Mouse (Mus musculus) CH12.LX (cell line): Measurements from ENCODE around the gene Hltf. TPM values are rescaled to one million over a fixed set of nuclear protein-coding genes. Genes with fewer than 3 reads are reported as not detected.

Source experiments
- DNase-seq: peaks from one replicate; pipeline ENCODE4 v3.0.0-alpha.2; 2013; ENCODE audit errors: extremely low read depth
- H3K27ac ChIP-seq: 2 replicates; pipeline ENCODE4 v1.5.1; 2012; ENCODE audit warnings: low read depth, mild to moderate bottlenecking, control low read depth, moderate library complexity; ENCODE audit not compliant: insufficient read depth
- H3K27me3 ChIP-seq: replicated peaks from 2 replicates; pipeline ENCODE3; 2012; ENCODE audit warnings: inconsistent platforms
- H3K36me3 ChIP-seq, 2 experiments: replicated peaks in 1 of 2; 2 replicates each; pipeline versions ENCODE3 to v1.6.1; 2012; ENCODE audit warnings: inconsistent platforms in 1 of 2, low read length in 1 of 2, mild to moderate bottlenecking in 1 of 2, mixed read lengths in 1 of 2, moderate library complexity in 1 of 2; ENCODE audit not compliant: control insufficient read depth in 1 of 2, insufficient read depth in 1 of 2
- H3K4me1 ChIP-seq, 2 experiments: 2 replicates each; pipeline ENCODE4 v1.6.1; 2012; ENCODE audit warnings: inconsistent platforms in 1 of 2, moderate library complexity in 1 of 2; ENCODE audit not compliant: insufficient read depth in 2 of 2, control insufficient read depth in 1 of 2
- H3K4me2 ChIP-seq: 2 replicates; pipeline ENCODE4 v1.6.1; 2012; ENCODE audit warnings: low read depth, mild to moderate bottlenecking, control low read depth; ENCODE audit not compliant: poor library complexity, insufficient read depth, severe bottlenecking
- H3K4me3 ChIP-seq, 3 experiments: fragments of 150-350 bp in 1 of 3; sonication (generic) in 1 of 3; replicated peaks in 1 of 3; 2 replicates each; pipeline versions ENCODE3 to v1.5.1; 2011 to 2012; ENCODE audit warnings: low read depth in 2 of 3, low read length in 2 of 3, mild to moderate bottlenecking in 2 of 3, moderate library complexity in 2 of 3, control low read depth in 1 of 3, improper control_type of control experiment in 1 of 3, inconsistent platforms in 1 of 3, mixed read lengths in 1 of 3; ENCODE audit not compliant: poor library complexity in 1 of 3
- H3K79me2 ChIP-seq: replicated peaks from 2 replicates; pipeline ENCODE4 v1.6.1; 2012; ENCODE audit warnings: mild to moderate bottlenecking, moderate library complexity; ENCODE audit not compliant: control insufficient read depth, poor library complexity, insufficient read depth, severe bottlenecking; ENCODE audit errors: extremely low read depth
- H3K9ac ChIP-seq: 2 replicates; pipeline ENCODE4 v1.6.1; 2012; ENCODE audit warnings: low read depth, mild to moderate bottlenecking, control low read depth, moderate library complexity; ENCODE audit not compliant: insufficient read depth
- H3K9me3 ChIP-seq: replicated peaks from 2 replicates; pipeline ENCODE3; 2012; ENCODE audit warnings: low read length, inconsistent platforms, mixed read lengths
- CHD1 ChIP-seq: IDR thresholded peaks from 2 replicates; pipeline ENCODE4 v1.6.1; 2012; ENCODE audit warnings: low read depth, low read length, improper control_type of control experiment, inconsistent platforms
- CHD2 ChIP-seq: IDR thresholded peaks from 2 replicates; pipeline ENCODE4 v1.6.1; 2011; ENCODE audit warnings: low read length, improper control_type of control experiment
- E2F4 ChIP-seq: IDR thresholded peaks from 2 replicates; pipeline ENCODE4 v1.6.1; 2011; ENCODE audit warnings: low read depth, low read length, improper control_type of control experiment; ENCODE audit not compliant: insufficient replicate concordance
- ELF1 ChIP-seq: IDR thresholded peaks from 2 replicates; pipeline ENCODE4 v1.6.1; 2014; ENCODE audit warnings: low read depth, mild to moderate bottlenecking, inconsistent platforms, low read length, improper control_type of control experiment
- EP300 ChIP-seq: IDR thresholded peaks from 2 replicates; pipeline ENCODE4 v1.6.1; 2011; ENCODE audit warnings: low read length, improper control_type of control experiment
- ETS1 ChIP-seq: conservative IDR thresholded peaks from 2 replicates; pipeline ENCODE4 v1.6.1; 2012; ENCODE audit warnings: low read depth, mild to moderate bottlenecking, inconsistent platforms, low read length, improper control_type of control experiment, moderate library complexity
- HCFC1 ChIP-seq: IDR thresholded peaks from 2 replicates; pipeline ENCODE4 v1.6.1; 2012; ENCODE audit warnings: low read depth, mild to moderate bottlenecking, inconsistent platforms, low read length, improper control_type of control experiment
- IRF4 ChIP-seq: IDR thresholded peaks from 2 replicates; pipeline ENCODE4 v1.6.1; 2014; ENCODE audit warnings: low read depth, mild to moderate bottlenecking, inconsistent platforms, low read length, improper control_type of control experiment
- JUND ChIP-seq: conservative IDR thresholded peaks from 2 replicates; pipeline ENCODE4 v1.6.1; 2011; ENCODE audit warnings: low read depth, low read length, improper control_type of control experiment
- KAT2A ChIP-seq: IDR thresholded peaks from 2 replicates; pipeline ENCODE4 v1.6.1; 2012; ENCODE audit warnings: low read length, improper control_type of control experiment, inconsistent platforms; ENCODE audit not compliant: insufficient replicate concordance
- MAX ChIP-seq: IDR thresholded peaks from 2 replicates; pipeline ENCODE4 v1.6.1; 2011; ENCODE audit warnings: low read length, improper control_type of control experiment
- MAZ ChIP-seq: IDR thresholded peaks from 2 replicates; pipeline ENCODE4 v1.6.1; 2012; ENCODE audit warnings: low read depth, mild to moderate bottlenecking, inconsistent platforms, low read length, improper control_type of control experiment, moderate library complexity
- MEF2A ChIP-seq: IDR thresholded peaks from 2 replicates; pipeline ENCODE4 v1.6.1; 2014; ENCODE audit warnings: low read depth, mild to moderate bottlenecking, inconsistent platforms, low read length, improper control_type of control experiment, borderline replicate concordance
- MXI1 ChIP-seq: IDR thresholded peaks from 2 replicates; pipeline ENCODE4 v1.6.1; 2011; ENCODE audit warnings: mild to moderate bottlenecking, low read depth, low read length, improper control_type of control experiment
- MYC ChIP-seq: IDR thresholded peaks from 2 replicates; pipeline ENCODE4 v1.6.1; 2011; ENCODE audit warnings: low read depth, mild to moderate bottlenecking, improper control_type of control experiment, low read length
- NELFE ChIP-seq: IDR thresholded peaks from 2 replicates; pipeline ENCODE4 v1.6.1; 2011; ENCODE audit warnings: low read depth, low read length, improper control_type of control experiment
- NRF1 ChIP-seq: IDR thresholded peaks from 2 replicates; pipeline ENCODE4 v1.6.1; 2014; ENCODE audit warnings: low read depth, mild to moderate bottlenecking, inconsistent platforms, low read length, improper control_type of control experiment, moderate library complexity
- POLR2A ChIP-seq: IDR thresholded peaks from 2 replicates; pipeline ENCODE4 v1.6.1; 2011; ENCODE audit warnings: low read depth, mild to moderate bottlenecking, improper control_type of control experiment, low read length
- POLR2AphosphoS2 ChIP-seq: IDR thresholded peaks from 2 replicates; pipeline ENCODE4 v1.6.1; 2011; ENCODE audit warnings: low read depth, low read length, improper control_type of control experiment
- TBP ChIP-seq: conservative IDR thresholded peaks from 2 replicates; pipeline ENCODE4 v1.6.1; 2011; ENCODE audit warnings: low read depth, low read length, improper control_type of control experiment
- TCF12 ChIP-seq: IDR thresholded peaks from 2 replicates; pipeline ENCODE4 v1.6.1; 2014; ENCODE audit warnings: low read depth, mild to moderate bottlenecking, inconsistent platforms, low read length, improper control_type of control experiment
- ZKSCAN1 ChIP-seq: IDR thresholded peaks from 2 replicates; pipeline ENCODE4 v1.6.1; 2012; ENCODE audit warnings: low read depth, inconsistent platforms, low read length, improper control_type of control experiment, borderline replicate concordance
- ZMIZ1 ChIP-seq: IDR thresholded peaks from 2 replicates; pipeline ENCODE4 v1.6.1; 2012; ENCODE audit warnings: low read depth, mild to moderate bottlenecking, inconsistent platforms, low read length, improper control_type of control experiment
- ZNF384 ChIP-seq: IDR thresholded peaks from 2 replicates; pipeline ENCODE4 v1.6.1; 2012; ENCODE audit warnings: low read depth, low read length, improper control_type of control experiment, inconsistent platforms
- dilution Hi-C: fragments of 300-500 bp; cut with MboI; formaldehyde crosslinking; loops from 2 replicates; pipeline ENCODE4 v1.14.3; 2020; ENCODE audit warnings: low sequenced_read_pairs; ENCODE audit not compliant: extremely low pct_unique_long_range_greater_than_20kb, extremely low pct_ligation_motif_present
- in situ Hi-C: fragments of 300-500 bp; cut with MboI; formaldehyde crosslinking; loops from 3 replicates; pipeline ENCODE4 v1.14.3; 2019; ENCODE audit warnings: low sequenced_read_pairs, low pct_ligation_motif_present, low pct_unique_long_range_greater_than_20kb, mixed read lengths
- polyA plus RNA-seq: library from polyadenylated mRNA; unstranded; fragments of >175 nt; gene quantifications from 2 replicates; pipeline ENCODE4 v1.2.1, GENCODE M21; 2012; ENCODE audit warnings: low read depth; ENCODE audit not compliant: insufficient read length
- total RNA-seq, 2 experiments: library from RNA; depleted of rRNA; stranded (reverse); fragments of 300-350 nt in 1 of 2; fragments of >200 nt in 1 of 2; gene quantifications; 2 replicates each; pipeline ENCODE4 v1.2.3; 2012 to 2014

The Hltf gene
- total RNA-seq (2012; rRNA removed) (18.9 and 20.6 TPM in 2 replicates), total RNA-seq (2014; rRNA removed) (37.1 and 45.4 TPM in 2 replicates), polyA plus RNA-seq (19.4 and 20.2 TPM in 2 replicates)

DNA sequence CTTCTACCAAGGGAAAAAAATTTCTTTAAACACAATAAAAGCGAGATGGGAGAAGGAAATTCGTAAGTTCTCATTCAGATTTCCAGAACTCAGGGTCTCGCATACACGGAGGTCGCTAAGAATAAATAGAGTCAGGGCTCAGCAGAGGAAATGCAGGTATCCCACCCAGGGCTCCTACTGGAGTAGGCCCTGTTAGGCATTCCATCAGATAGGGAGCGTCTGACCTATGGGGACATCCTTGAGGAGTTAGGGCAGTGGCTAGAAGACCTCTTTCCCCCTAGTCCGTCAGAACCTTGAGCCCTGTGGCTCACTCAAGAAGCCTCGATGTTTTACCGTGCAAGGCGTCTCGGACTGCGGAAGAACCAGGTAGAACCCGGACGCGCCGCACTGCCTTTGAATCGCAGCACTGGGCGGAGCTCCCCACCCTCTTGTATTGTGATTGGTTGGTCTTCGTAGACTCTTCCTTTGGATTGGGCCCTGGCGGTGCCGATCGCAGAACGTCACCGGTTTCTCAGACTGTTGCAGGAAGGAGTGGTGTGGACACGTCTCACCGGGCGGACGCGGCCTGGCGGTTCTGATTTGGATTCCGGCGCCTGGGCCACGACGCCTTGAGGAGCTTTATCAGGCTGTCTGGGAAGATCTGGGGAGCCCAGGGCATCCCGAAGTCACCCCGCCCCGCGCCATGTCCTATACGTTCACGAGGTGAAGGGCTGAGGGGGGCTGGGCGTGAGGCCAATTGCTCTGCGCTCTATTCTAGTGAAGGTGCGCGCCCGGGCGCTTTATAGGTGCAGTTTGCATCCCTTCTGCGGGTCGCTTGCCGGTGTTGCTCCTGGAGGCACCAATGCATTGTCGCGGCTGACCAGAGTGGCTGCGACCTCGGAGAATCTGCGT, at the start of gene Hltf:
Gene Hltf, plus strand, starts transcription at position 506 of the 891 bp plus-strand sequence.
- peak within 1 kb of the TSS; percentile 65 for H3K9ac ChIP-seq
- peak within 1 kb of the TSS; percentile 30 for H3K27ac ChIP-seq
- H3K4me1 ChIP-seq, result peaks cover 2 to 21% of the 10 kb centered on the region in 2 experiments; a peak in 3 of 4 replicates
- peak; percentile 97 for TF ChIP-seq CHD2
- TF ChIP-seq EP300, result no peak
- no peak for TF ChIP-seq ZKSCAN1
- TF ChIP-seq E2F4, result peak; percentile 59; the same call in 1 of the 2 replicates
- peak; percentile 92 for TF ChIP-seq TBP
- peak; percentile 94; the same call in 1 of the 2 replicates for TF ChIP-seq ZMIZ1
- TF ChIP-seq CHD1, result no peak
- peak; percentile 41; the same call in 1 of the 2 replicates for TF ChIP-seq NRF1
- TF ChIP-seq MYC, result peak; percentile 64; the same call in 1 of the 2 replicates
- 0 out of 2 replicates have a peak, but pooled peaks have one; percentile 57 for TF ChIP-seq KAT2A
- TF ChIP-seq ELF1, result peak; percentile 96
- TF ChIP-seq TCF12, result peak; percentile 77
- TF ChIP-seq POLR2A, result peak; percentile 90
- TF ChIP-seq MAZ, result peak; percentile 84; the same call in 1 of the 2 replicates
- peak; percentile 92; the same call in 1 of the 2 replicates for TF ChIP-seq MXI1
- peak; percentile 67 for TF ChIP-seq HCFC1
- TF ChIP-seq POLR2AphosphoS2, result peak; percentile 85; the same call in 1 of the 2 replicates
- TF ChIP-seq MEF2A, result no peak; the same call in 1 of the 2 replicates
- peak; percentile 95 for TF ChIP-seq NELFE
- TF ChIP-seq ETS1, result no peak
- TF ChIP-seq MAX, result peak; percentile 84; the same call in 1 of the 2 replicates
- no peak for TF ChIP-seq ZNF384
- TF ChIP-seq JUND, result no peak
- TF ChIP-seq IRF4, result no peak
- H3K4me3 ChIP-seq, result peak within 1 kb of the TSS; percentile 73 to 95 (median 88)
- peak within 1 kb of the TSS; percentile 88 for H3K4me2 ChIP-seq
- dilution Hi-C loops, result no loop called here
- peak; percentile 97 for DNase-seq
- H3K27me3 ChIP-seq, result no peaks in the 10 kb centered on the region
- H3K79me2 ChIP-seq, result peaks cover 12% of the 10 kb centered on the region
- no peaks in the 10 kb centered on the region for H3K9me3 ChIP-seq
- peaks cover 5 to 12% of the 10 kb centered on the region in 2 experiments for H3K36me3 ChIP-seq
- in situ Hi-C loops, result loop anchor here (25.0 kb wide), 1 partner anchor 145 kb away; no protein-coding TSS in a partner anchor
